11 mouse cellular contexts compared by ENCODE assay signal in genomic region chr9:42462585-42463219, GRCm38 (mm10). TPM values are rescaled to one million over a fixed set of nuclear protein-coding genes. Genes with fewer than 3 reads are reported as not detected.
DNase-seq lines count a peak whose midpoint lies in the region; ATAC-seq and TF ChIP-seq lines count a peak whose summit lies in the region.
"Had no signal": no experiment of that assay in that cellular context is flagged by ENCODE, and none has a peak within 500 bp of the region (broad histone marks: within the 10 kb centered on the region; RNA-seq: fewer than 3 reads in every experiment).

No protein-coding gene starts in this region.

- H3K9me3 ChIP-seq in hindbrain, embryonic 15.5 days, result no peaks in the 10 kb centered on the region
- H3K9me3 ChIP-seq in hindbrain, embryonic 12.5 days (replicated peaks), result no peaks in the 10 kb centered on the region
- H3K9me3 ChIP-seq in lung, postnatal 0 days (ENCODE audit: low read length), result no peaks in the 10 kb centered on the region
- no peaks in the 10 kb centered on the region for H3K9me3 ChIP-seq in erythroblast, embryonic 14.5 days (ENCODE audit: control insufficient read depth, low read length)
- H3K9me3 ChIP-seq in stomach, embryonic 15.5 days, result no peaks in the 10 kb centered on the region
- H3K9me3 ChIP-seq: neural tube, embryonic 12.5 days had no signal

- no peak overlapping the region for H3K4me3 ChIP-seq in hindbrain, embryonic 15.5 days
- H3K4me3 ChIP-seq in hindbrain, embryonic 12.5 days, result no peak overlapping the region
- no peak overlapping the region for H3K4me3 ChIP-seq in lung, postnatal 0 days (ENCODE audit: low read depth, low read length)
- peak overlapping the region; percentile 64 for H3K4me3 ChIP-seq in erythroblast, embryonic 14.5 days (replicated peaks)
- no peak overlapping the region for H3K4me3 ChIP-seq in stomach, embryonic 15.5 days (replicated peaks)
- H3K4me3 ChIP-seq: neural tube, embryonic 12.5 days had no signal

- TF ChIP-seq EP300 in lung, postnatal 0 days (IDR thresholded peaks at IDR 0.05), result no peak

- peak overlapping the region; percentile 8; the same call in 1 of the 2 replicates for H3K27ac ChIP-seq in hindbrain, embryonic 15.5 days (replicated peaks)
- no peak overlapping the region for H3K27ac ChIP-seq in hindbrain, embryonic 12.5 days
- H3K27ac ChIP-seq in lung, postnatal 0 days (ENCODE audit: low read length), result peak overlapping the region; percentile 85
- 0 out of 2 replicates have a peak overlapping the region, but pooled peaks have one; percentile 36 for H3K27ac ChIP-seq in stomach, embryonic 15.5 days
- H3K27ac ChIP-seq: hindbrain, postnatal 0 days; neural tube, embryonic 12.5 days had no signal

- no peaks in the 10 kb centered on the region for H3K27me3 ChIP-seq in hindbrain, embryonic 15.5 days
- H3K27me3 ChIP-seq in hindbrain, embryonic 12.5 days, result no peaks in the 10 kb centered on the region
- H3K27me3 ChIP-seq in lung, postnatal 0 days (replicated peaks; ENCODE audit: insufficient read depth, low read length), result no peaks in the 10 kb centered on the region
- H3K27me3 ChIP-seq in erythroblast, embryonic 14.5 days (ENCODE audit: control insufficient read depth), result no peaks in the 10 kb centered on the region
- no peaks in the 10 kb centered on the region for H3K27me3 ChIP-seq in stomach, embryonic 15.5 days (replicated peaks)
- H3K27me3 ChIP-seq: neural tube, embryonic 12.5 days had no signal

- ATAC-seq in hindbrain, embryonic 15.5 days (ENCODE audit: low FRiP score, low read depth), result no peak
- no peak for ATAC-seq in hindbrain, embryonic 12.5 days (ENCODE audit: low FRiP score)
- ATAC-seq in lung, postnatal 0 days, result no peak
- no peak for ATAC-seq in stomach, embryonic 15.5 days (ENCODE audit: insufficient read depth, low FRiP score, low read depth)
- ATAC-seq in granulocyte monocyte progenitor cell, adult 5-6 weeks (replicated peaks; ENCODE audit: poor library complexity, severe bottlenecking), result no peak
- ATAC-seq: hindbrain, postnatal 0 days had no signal

- TF ChIP-seq CTCF in lung, postnatal 0 days (IDR thresholded peaks at IDR 0.05), result no peak

- no peak overlapping the region for H3K4me2 ChIP-seq in hindbrain, embryonic 15.5 days
- no peak overlapping the region for H3K4me2 ChIP-seq in hindbrain, embryonic 12.5 days (replicated peaks)
- 0 out of 2 replicates have a peak overlapping the region, but pooled peaks have one; percentile 11 for H3K4me2 ChIP-seq in lung, postnatal 0 days (replicated peaks; ENCODE audit: low read depth, low read length)
- H3K4me2 ChIP-seq in stomach, embryonic 15.5 days, result no peak overlapping the region
- H3K4me2 ChIP-seq: neural tube, embryonic 12.5 days had no signal

- peaks cover 4% of the 10 kb centered on the region; the same call in 1 of the 2 replicates for H3K4me1 ChIP-seq in hindbrain, embryonic 15.5 days (replicated peaks)
- peaks cover 10% of the 10 kb centered on the region for H3K4me1 ChIP-seq in hindbrain, embryonic 12.5 days
- H3K4me1 ChIP-seq in lung, postnatal 0 days (ENCODE audit: insufficient read depth, low read depth, low read length), result peaks cover 39% of the 10 kb centered on the region
- peaks cover 87% of the 10 kb centered on the region for H3K4me1 ChIP-seq in erythroblast, embryonic 14.5 days (ENCODE audit: control insufficient read depth)
- H3K4me1 ChIP-seq in stomach, embryonic 15.5 days, result peaks cover 23% of the 10 kb centered on the region

- DNase-seq in lung, postnatal 0 days (ENCODE audit: low spot score), result peak; percentile 35
- DNase-seq in lung, postnatal 14 days, result no peak
- DNase-seq in thymus, postnatal 36 days, result no peak
- DNase-seq: forebrain, postnatal 0 days had no signal

- H3K36me3 ChIP-seq in hindbrain, embryonic 15.5 days, result no peaks in the 10 kb centered on the region
- no peaks in the 10 kb centered on the region for H3K36me3 ChIP-seq in hindbrain, embryonic 12.5 days
- no peaks in the 10 kb centered on the region for H3K36me3 ChIP-seq in lung, postnatal 0 days (ENCODE audit: insufficient read depth, low read length)
- peaks cover 45% of the 10 kb centered on the region for H3K36me3 ChIP-seq in erythroblast, embryonic 14.5 days (ENCODE audit: control insufficient read depth)
- no peaks in the 10 kb centered on the region for H3K36me3 ChIP-seq in stomach, embryonic 15.5 days
- H3K36me3 ChIP-seq: neural tube, embryonic 12.5 days had no signal

- no peak overlapping the region for H3K9ac ChIP-seq in hindbrain, embryonic 15.5 days
- no peak overlapping the region for H3K9ac ChIP-seq in hindbrain, embryonic 12.5 days
- H3K9ac ChIP-seq in lung, postnatal 0 days (replicated peaks; ENCODE audit: low read depth), result no peak overlapping the region
- no peak overlapping the region for H3K9ac ChIP-seq in stomach, embryonic 15.5 days
- H3K9ac ChIP-seq: forebrain, postnatal 0 days; neural tube, embryonic 12.5 days had no signal

- WGBS in hindbrain, embryonic 15.5 days, result 90% methylated on average over 7 of the region's 7 CpGs
- WGBS in hindbrain, embryonic 12.5 days, result 91% methylated on average over 7 of the region's 7 CpGs
- WGBS in lung, postnatal 0 days, result 61% methylated on average over 7 of the region's 7 CpGs
- WGBS in stomach, embryonic 15.5 days, result 64% methylated on average over 7 of the region's 7 CpGs

RNA-seq across cellular contexts. Expression of gene Tbcel, which starts 44.9 kb away (rescaled TPM):
- polyA plus RNA-seq in hindbrain, embryonic 15.5 days (2015; fragmentation: Nextera tagmentation; extraction: Ambion mirVana), result 4.7 and 5.0 TPM in 2 replicates
- 6.0 and 6.1 TPM in 2 replicates for polyA plus RNA-seq in hindbrain, embryonic 12.5 days (2016; fragmentation: Nextera tagmentation; extraction: Ambion mirVana)
- 7.9 and 9.0 TPM in 2 replicates for polyA plus RNA-seq in lung, postnatal 0 days (2015; fragmentation: Nextera tagmentation; extraction: Ambion mirVana)
- polyA plus RNA-seq in erythroblast, embryonic 14.5 days (2012), result 1.6 and 3.1 TPM in 2 replicates
- polyA plus RNA-seq in stomach, embryonic 15.5 days (2015; fragmentation: Nextera tagmentation; extraction: Ambion mirVana), result 4.4 and 4.8 TPM in 2 replicates
- 10.0 and 14.3 TPM in 2 replicates for total RNA-seq in granulocyte monocyte progenitor cell, adult 5-6 weeks (2014; fragmentation: Nextera tagmentation)
- total RNA-seq in granulocyte monocyte progenitor cell, adult 5-6 weeks (2017), result 9.7 and 11.3 TPM in 2 replicates
